Mouse (Mus musculus): ENCODE measurements at regions not wholly inside any gene's neighbourhood (a gene's known extent, or its start where the extent isn't known, plus 50 kb on each side); places are given as distances from the start of the nearest gene placed in this dataset.
A peak's percentile ranks its signal among the peaks of the same experiment; 100 is the strongest.

DNA sequence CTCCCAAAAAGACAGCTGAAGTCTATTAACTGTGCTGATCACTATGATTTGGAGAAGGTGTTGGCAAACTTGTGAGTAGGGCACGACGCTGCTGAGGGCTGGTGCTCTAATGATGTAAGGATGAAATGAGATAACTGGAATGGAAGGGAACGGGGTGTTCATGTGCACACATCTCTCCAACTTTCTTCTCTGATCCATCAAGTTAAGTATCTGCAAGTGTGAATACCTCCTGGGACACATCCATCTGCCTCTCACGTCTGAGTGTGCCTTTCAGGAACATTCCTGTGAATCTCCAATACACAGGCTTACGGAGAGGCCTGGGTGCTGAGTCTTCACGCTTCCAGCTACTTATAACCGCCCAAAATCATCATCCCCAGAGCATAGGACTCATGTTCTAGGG is 112.0 kb upstream of the N6amt1 start:
- DNase-seq (ENCODE audit: extremely low spot score in 1 of 2, low spot score in 2 of 2): no peak
- intact Hi-C loops (cut with DNase I): no loop called here

DNA sequence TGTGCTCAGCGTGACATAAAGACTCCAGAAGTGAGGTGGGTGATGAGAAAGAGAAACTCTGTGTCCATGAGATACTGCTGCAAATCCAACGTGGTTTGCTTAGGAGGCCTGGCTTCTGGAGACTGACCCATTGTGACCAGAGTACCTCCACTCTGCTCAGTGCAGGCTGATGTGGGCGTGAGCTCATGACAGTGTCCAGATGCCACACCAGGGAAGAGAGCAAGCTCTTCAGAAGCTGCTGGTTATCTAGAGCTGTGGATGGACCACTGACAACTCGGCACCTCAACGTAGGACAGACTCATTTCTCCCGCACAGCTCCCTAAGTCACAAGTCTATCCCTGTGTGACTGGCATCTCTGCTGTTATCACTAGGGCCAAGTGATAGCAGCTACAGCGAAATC is 114.9 kb upstream of the N6amt1 start:
- intact Hi-C loops (cut with DNase I): no loop called here
- DNase-seq (ENCODE audit: extremely low spot score in 1 of 2, low spot score in 2 of 2): no peak

DNA sequence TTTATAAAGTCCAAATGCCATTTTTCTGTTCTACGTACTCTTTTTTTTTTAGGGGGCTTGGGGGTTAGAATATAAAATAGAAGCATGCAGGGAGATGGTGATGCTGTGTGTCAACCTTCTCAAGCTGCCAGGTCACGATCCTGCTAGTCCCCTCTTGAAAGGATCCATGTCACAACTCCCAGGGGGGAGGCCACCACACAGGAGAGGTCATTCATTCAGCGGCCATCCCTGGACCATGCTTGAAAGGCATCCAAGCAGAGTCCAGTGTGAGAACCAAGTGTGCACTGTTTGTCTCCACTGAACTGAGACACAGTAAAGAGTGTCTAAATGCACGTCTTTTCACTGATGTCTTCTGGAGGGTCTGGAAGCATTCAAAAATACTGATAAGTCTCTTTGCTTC is 119.8 kb upstream of the N6amt1 start:
- no peak for DNase-seq (ENCODE audit: extremely low spot score in 1 of 2, low spot score in 2 of 2)

DNA sequence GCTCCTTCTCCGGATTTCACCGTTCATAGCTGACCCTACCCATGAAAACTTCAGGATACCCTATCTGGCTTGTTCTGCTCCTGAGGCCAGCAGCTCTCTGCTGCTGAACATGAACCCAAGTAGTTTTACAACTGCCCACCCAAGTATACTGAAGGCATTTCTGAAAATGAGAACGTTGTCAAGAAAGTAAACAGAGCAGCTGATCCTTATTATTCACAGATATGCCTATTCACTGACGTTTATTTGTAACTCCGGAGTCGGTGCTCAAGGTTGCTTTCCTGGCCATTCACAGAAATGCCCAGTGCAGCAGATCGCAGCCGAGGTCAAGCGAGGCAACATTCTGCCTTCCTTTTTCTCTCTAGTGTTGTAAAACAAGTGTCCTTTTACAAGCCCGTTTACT is 128.4 kb upstream of the N6amt1 start:
- intact Hi-C loops (cut with DNase I): no loop called here
- no peak for DNase-seq (ENCODE audit: extremely low spot score in 1 of 2, low spot score in 2 of 2)

More for the DNA sequence above, 119.8 kb upstream of the N6amt1 start:
- intact Hi-C loops (cut with DNase I): no loop called here

DNA sequence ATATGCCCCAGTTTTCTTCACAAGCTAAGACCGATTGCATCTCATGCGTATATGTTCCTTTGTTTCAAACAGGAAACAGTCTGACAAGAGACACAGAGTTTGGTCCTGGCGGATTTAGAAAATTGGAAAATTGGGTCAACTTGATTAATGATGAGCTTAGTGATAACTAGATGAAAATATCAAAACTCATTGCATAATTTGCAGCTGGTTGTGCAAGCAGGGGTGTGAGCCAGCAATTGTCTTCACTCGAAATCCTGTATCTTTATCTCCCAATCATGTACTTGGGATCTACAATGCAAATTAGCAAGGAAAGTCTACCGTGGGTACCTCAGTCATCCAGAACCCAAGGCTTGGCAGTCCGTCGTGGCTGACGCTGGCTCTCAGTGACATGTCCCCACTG is 128.9 kb upstream of the N6amt1 start:
- intact Hi-C loops (cut with DNase I): no loop called here

DNA sequence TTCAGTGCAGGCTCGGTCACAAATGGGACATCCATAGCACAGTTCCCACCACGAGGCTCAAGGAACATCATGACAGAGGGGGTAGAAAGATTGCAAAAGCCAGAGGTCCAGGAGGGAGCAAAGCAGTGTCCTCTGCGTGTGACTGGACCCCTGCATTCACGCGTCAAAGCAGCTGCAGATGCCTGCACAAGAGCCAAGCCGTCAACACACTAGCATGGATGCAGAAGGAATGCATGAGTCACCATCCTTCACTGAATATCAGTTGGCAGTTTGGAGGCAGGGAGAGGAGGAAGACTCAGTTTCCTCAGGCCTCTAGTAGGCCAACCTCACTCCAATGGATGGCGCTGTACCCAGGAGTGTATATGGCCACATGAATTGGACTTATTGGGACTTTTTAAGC is 130.0 kb upstream of the N6amt1 start:
- intact Hi-C loops (cut with DNase I): no loop called here
- DNase-seq (ENCODE audit: extremely low spot score in 1 of 2, low spot score in 2 of 2): no peak

More for the DNA sequence above, 128.9 kb upstream of the N6amt1 start:
- no peak for DNase-seq (ENCODE audit: extremely low spot score in 1 of 2, low spot score in 2 of 2)

DNA sequence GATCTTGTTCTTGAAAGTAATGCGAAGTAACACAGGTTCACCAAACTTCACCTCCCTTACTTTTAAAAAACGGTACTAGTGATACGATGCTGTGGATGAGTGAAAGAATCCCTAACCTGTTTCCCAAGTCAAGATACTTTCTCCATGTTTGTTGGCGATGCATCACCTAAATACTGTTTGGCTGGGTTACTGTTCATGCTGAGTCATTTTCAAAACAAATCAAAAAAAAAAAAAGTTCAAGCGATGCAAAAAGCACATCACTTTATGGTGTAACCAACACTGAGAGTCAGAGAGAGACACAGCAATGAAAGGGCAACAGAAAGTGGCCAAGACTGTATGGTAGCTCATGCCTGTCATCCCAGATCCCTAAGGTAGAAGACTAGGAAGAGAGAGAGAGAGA is 133.4 kb upstream of the N6amt1 start:
- no peak for DNase-seq (ENCODE audit: extremely low spot score in 1 of 2, low spot score in 2 of 2)
- intact Hi-C loops (cut with DNase I): no loop called here

DNA sequence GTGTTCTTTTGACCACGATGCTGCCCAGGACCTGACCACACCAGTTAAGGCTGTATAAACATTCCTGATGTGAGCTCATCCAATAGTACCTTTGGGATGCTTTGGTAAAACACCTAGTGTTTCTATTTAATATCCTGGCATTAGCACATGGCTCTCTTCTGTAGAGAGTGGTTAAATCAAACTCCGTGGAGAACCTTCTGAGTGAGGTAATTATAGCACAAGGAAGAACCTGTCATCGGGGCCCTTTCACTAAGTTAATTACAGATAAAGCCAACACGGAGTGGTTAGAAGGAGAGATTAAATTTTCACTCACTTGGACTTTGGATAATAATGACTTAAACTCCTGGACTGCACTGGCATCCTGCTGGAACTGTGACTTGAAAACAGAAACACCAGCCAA is 133.8 kb upstream of the N6amt1 start:
- no peak for DNase-seq (ENCODE audit: extremely low spot score in 1 of 2, low spot score in 2 of 2)
- intact Hi-C loops (cut with DNase I): no loop called here

DNA sequence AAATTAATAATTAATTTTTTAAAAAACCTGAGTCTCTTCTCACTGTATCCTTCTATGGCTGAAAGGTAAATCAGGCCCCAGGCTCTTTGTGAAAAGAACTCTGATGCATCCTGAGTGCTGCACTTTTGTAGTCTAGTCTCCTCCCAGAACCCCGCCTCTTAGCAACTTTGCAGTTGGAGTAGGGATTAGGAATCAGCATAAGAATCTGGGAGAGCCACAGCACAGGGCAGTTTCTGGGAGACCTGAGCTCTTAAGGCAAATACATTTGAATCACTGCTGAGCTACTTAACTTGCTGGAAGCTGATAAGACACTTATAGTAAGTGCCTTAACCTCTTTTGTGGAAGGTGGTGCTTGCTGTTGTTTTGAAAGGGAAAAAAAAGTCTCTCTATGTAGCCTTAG is 146.1 kb upstream of the N6amt1 start:
- no peak for DNase-seq (ENCODE audit: extremely low spot score in 1 of 2, low spot score in 2 of 2)
- intact Hi-C loops (cut with DNase I): no loop called here

DNA sequence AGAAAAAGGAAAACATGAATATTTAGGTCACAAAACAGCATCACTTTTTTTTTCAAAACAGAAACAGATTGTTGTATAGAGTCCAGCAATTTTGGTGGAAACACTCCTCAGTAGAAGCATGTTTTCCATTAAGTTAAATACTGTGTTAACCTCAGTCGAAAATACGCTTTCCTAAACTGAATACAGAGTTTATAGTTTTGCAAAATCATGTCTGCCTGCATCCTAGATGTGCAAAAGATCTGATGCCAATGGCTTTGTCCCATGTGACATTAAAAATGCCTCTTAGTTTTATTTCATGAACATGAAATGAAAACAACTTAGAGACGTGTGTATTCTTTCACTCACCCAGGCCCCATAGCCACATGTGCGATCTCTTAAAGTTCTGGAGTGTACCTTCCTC is 163.5 kb upstream of the N6amt1 start:
- DNase-seq (ENCODE audit: extremely low spot score in 1 of 2, low spot score in 2 of 2): no peak
- intact Hi-C loops (cut with DNase I): no loop called here

DNA sequence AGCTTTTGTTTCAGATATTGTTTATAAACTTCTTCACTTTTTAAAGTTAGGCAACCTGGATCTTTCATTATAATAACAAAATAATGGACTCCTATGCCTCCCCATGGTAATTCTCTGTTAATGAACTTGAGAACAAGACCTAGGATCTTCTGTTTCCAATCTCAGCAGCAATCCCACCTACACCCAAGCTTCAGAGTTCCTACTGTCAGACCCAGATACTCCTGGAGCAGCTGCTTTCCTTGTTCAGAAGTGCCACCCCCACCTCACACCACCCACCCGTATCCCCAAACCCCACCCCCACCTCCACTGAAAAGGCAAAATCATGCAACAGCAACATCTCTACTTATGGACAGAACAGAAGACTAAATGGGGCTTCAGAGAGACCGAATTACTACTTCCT is 165.2 kb upstream of the N6amt1 start:
- DNase-seq (ENCODE audit: extremely low spot score in 1 of 2, low spot score in 2 of 2): no peak
- intact Hi-C loops (cut with DNase I): no loop called here

DNA sequence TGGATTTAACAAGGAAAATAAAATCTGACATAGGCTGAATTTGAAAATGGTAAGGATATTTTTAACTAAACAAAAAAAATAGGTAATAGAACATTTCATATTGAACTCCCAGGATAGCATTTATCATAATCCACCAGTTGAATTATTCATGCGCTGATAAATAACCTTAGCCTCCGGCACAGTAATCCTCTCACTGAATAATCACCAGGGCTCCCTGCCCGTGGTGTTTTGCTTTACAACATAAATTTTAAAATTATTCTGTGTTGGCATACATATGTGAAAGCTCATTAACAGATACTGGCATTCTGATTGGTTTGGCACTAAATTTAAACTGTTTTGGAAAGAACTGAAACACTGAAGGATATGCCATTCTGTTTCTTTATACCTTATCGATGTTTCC is 181.6 kb upstream of the N6amt1 start:
- no peak for DNase-seq (ENCODE audit: extremely low spot score in 1 of 2, low spot score in 2 of 2)
- intact Hi-C loops (cut with DNase I): no loop called here

DNA sequence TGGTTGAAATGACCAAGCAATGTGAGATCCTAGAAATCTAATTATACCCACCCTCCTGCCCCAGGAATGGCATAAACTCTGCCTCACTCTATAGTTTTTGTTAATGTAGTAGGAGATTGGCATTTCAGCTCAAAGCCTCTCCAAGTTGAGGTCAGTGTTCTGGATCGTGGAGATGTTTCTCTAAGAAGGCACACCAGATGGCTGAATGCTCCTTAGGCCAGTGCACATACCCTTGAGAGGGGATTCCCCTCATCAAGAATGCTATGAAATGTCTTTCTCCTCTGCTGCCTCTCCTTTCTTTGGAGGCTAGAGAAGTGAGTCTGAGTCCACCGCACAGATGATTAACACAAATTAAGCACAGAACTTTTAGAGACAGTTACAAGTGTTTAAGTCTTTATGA is 214.7 kb upstream of the N6amt1 start:
- intact Hi-C loops (cut with DNase I): no loop called here
- DNase-seq (ENCODE audit: extremely low spot score in 1 of 2, low spot score in 2 of 2): no peak

DNA sequence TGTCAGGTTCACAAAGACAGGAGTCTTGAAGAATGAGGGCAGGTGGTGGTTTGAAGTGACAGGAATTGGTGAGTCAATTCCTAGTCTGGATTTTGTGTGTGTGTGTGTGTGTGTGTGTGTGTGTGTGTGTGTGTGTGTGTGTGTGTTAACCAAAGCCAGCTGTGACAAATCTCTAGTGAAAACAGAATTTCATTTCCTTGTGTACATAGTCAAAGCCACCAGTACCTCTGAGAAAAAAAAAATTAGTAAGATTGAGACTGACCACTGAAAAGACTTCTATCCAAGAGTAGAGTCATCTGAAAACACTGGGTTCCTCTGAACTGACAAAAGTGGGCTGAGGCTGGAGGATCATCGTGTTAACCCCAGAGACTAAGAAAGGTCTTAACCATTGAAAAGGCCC is 217.5 kb upstream of the N6amt1 start:
- intact Hi-C loops (cut with DNase I): no loop called here
- no peak for DNase-seq (ENCODE audit: extremely low spot score in 1 of 2, low spot score in 2 of 2)

DNA sequence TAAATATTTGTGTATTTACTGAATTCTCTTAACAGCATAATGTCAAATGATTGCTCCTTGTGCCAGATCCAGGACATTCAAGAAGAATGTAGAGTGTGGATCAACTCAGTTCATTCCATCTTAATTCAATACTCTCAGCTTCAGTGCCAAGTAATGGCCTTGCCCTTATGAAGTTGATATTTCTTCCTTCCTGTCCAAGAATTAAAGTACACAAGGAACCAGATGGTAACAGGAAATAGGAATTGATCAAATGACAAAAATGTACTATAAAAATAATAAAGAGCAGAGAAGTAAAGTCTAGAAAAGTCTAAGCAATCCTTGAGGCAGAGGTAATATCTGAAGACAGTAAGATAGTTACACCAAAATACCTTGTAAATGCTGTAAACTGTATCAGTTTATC is 219.5 kb upstream of the N6amt1 start:
- intact Hi-C loops (cut with DNase I): no loop called here
- DNase-seq (ENCODE audit: extremely low spot score in 1 of 2, low spot score in 2 of 2): no peak

DNA sequence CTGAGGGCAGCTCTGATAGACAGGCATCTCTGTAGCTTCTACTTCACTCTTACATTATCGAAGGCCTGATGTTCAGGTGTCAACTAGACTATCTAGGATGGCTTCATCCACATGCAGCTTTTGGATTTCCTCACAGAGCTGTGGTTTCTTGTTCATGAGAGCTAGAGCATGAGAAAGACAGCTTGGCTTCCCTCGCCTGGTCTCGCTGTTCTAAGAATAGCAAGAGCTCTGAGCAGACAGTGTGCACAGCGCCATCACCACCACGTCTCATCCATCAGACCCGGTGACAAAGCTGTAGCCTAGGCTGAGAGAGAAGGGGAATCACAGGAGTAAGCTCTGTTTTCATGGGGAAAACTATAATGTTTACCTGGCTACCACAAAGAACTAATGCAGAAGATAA is 220.1 kb upstream of the N6amt1 start:
- intact Hi-C loops (cut with DNase I): no loop called here
- DNase-seq (ENCODE audit: extremely low spot score in 1 of 2, low spot score in 2 of 2): peak in 1 of 2 experiments; percentile 19

DNA sequence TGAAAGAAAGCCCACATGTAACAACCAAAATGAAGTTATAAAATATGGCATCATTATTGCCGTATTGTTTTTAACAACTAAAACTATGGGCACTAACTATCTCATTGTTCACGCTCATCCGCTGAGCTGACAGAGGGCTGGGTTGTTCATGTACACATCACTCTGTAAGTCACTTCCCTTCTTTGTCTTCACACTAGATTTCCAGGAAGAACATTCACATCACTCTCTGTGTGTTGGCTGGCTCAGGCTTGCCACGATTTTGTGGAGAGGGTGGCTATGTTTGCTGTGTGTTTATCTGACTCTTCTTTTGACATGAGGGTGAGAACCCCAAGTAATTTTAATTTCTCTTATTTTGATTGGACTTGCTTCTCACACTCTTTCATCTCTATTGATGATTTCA is 221.9 kb upstream of the N6amt1 start:
- peak in 1 of 2 experiments; percentile 13 for DNase-seq (ENCODE audit: extremely low spot score in 1 of 2, low spot score in 2 of 2)
- intact Hi-C loops (cut with DNase I): no loop called here

DNA sequence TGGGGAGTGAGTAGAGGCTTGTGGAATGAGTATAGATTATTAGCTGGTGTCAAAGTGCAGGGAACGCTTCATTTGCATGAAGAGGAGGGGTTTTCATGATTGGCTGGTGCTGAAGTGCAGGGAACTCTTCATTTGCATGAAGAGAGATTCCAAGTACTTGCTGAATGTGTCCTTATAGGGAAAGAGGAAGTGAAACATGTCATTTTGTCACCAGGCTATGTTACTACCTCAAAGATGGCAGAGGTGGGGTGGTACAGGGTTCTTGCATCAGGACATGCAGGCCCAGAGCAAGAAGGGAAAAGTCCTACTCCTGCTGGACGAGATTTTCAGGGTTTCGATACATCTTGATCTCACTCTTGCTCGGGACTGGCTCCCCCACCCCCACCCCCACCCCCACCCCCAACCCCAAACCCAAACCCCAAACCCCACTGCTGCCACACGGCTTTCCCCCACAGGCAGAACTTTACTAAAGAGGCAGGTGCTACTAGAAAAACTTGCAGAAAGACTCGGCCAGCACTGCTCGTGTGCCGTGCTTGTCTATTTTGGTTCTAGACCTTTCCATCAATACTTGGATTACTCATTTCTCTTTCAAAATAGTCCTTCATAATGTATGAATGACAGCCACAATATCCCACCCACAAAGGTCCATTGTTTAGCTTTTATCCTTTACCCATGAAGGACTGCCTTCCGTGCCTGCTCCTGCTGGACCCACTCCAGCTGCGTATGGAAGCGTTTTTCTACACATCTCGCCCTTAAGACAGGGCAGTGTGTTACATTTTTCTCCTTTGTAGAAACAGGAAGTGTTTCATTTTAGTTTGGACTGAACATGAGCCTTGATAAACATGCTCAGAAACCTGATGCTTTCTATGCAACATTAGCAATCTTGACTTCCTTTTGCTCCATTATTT is 223.0 kb upstream of the N6amt1 start:
- peak in 1 of 2 experiments; percentile 30 for DNase-seq (ENCODE audit: extremely low spot score in 1 of 2, low spot score in 2 of 2)
- intact Hi-C loops (cut with DNase I): no loop called here

DNA sequence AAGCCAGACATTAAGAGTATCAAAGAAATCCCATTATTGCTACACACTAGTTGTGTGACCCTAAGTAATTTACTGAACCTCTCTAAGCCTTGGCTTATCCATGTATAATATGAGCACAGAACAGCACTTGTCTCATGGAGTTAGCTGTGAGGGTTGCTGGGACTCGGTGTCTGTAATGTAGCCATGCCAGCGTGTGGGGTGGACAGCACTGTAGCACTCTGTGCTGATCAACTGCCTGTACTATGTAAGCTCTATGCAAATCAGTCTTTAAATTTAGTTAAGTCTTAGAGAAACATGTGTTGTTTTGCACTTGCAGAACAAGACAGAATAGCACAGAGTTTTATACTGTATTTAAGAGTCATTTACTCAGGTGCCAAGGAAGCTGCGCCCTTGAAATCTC is 225.0 kb upstream of the N6amt1 start:
- DNase-seq (ENCODE audit: extremely low spot score in 1 of 2, low spot score in 2 of 2): no peak
- intact Hi-C loops (cut with DNase I): no loop called here

DNA sequence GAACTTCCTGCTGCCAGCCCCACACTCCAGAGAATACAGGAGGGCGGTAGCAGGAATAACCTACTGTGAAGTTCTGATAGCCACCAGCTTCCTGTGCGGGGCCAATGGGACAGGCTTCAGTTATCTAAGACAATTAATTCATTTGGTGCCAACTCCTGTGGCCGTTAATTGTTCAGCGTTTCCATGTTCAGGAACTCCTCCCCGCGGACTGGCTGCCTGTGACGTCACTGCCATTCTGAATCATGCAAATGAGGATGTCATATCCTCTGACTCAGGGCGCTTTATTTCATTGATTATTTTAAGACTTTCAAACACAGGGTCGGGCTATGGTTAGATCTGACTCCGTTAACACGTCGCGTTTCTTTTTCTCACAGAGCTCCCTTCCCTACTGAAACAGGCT is 225.8 kb upstream of the N6amt1 start:
- peak; percentile 20 to 84 for DNase-seq (ENCODE audit: extremely low spot score in 1 of 2, low spot score in 2 of 2)
- intact Hi-C loops (cut with DNase I): no loop called here

DNA sequence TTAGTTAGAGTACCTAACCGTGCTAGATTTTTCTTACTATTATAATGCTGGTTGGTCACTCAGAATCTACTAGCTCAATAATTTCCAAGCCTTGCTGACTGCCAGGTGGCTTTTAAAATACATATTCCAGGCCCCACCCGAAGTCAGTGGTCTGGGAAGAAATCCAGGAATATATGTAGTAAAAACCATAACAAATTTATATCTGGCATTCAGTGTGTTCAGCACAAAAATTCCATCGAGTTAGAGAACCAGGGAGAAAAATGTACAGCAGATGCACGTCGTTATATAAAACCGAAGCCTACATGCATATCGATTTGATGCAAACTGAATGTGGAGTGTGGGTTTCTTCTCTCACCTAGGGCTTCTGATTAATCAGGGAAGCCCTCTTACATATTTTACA is 229.5 kb upstream of the N6amt1 start:
- DNase-seq (ENCODE audit: extremely low spot score in 1 of 2, low spot score in 2 of 2): no peak
- intact Hi-C loops (cut with DNase I): no loop called here

Data from left cerebral cortex, postnatal 10 days (tissue).